Mouse (Mus musculus): ENCODE measurements around the gene Syngr2. TPM values are rescaled to one million over a fixed set of nuclear protein-coding genes. Genes with fewer than 3 reads are reported as not detected.
"Not testable (repeated sequence)": the region's sequence is repeated elsewhere in the genome, so short reads cannot be mapped to it uniquely, and the experiment has no call there.

The Syngr2 gene
- polyA plus RNA-seq, 1 experiment = 30.4 TPM

DNA sequence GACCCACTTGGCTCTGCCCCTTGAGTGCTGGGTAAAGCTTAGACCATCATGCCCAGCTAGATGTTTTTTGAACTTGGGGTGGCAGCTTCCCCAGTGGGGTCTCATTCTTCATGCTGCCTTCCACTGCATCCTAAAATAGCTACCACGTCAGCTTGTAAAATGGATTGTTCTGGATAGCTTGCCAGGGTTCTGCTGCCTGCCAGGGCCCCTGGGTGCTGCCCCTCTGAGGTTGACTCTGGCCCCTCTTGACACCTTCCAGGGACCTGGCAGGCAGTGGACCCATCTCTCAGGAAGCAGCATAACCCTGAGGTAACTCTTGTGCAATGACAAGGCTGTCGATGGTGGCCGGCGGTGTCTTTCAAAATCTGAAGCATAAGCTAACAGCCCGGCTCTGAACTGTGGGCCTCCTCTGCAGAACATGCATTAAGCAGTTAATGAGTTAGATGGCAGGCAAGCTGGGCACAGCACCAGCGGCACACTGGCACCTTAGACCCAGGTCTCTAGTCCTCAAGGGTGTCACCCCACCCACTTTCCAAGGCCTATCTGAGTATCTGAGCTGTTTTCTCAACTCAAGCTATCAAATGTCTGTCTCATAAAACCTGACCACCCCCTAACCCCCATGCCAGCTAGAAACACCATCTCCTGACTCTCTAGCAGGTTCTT is 5.4 kb downstream of the Syngr2 start:
- Histone ChIP-seq H3K4me3 (ENCODE audit: insufficient read depth, low read depth, low read length) (no peak overlapping the region), H3K27ac (replicated peaks; ENCODE audit: low read depth, low read length) (no peak overlapping the region), H3K4me1 (ENCODE audit: control insufficient read depth, insufficient read depth, insufficient read length, low read length) (peaks cover 4% of the 10 kb centered on the region; the same call in 1 of the 2 replicates)

DNA sequence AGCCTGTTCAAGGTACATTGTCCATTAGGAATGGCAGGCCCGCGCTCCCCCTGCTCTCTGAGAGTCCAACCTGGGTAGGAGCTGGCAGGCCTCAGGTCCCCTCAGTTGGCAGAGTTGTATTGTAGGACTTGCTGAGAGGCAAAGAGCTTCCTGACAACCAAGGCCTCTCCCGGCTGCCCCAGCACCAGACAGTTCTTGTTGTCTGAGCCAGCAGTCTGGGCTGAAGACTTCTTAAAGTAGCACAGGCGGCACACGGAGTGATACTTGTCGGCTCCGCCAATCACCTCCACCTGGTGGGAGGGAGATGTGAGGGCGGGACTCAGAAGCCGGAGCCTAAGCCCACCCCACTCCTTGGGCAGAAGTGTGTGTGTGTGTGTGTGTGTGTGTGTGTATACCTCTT is 6.4 kb downstream of the Syngr2 start:
- not testable (repeated sequence) for H3K27ac ChIP-seq (replicated peaks; ENCODE audit: low read depth, low read length); H3K4me3 ChIP-seq (ENCODE audit: insufficient read depth, low read depth, low read length); H3K4me1 ChIP-seq (ENCODE audit: control insufficient read depth, insufficient read depth, insufficient read length, low read length)

DNA sequence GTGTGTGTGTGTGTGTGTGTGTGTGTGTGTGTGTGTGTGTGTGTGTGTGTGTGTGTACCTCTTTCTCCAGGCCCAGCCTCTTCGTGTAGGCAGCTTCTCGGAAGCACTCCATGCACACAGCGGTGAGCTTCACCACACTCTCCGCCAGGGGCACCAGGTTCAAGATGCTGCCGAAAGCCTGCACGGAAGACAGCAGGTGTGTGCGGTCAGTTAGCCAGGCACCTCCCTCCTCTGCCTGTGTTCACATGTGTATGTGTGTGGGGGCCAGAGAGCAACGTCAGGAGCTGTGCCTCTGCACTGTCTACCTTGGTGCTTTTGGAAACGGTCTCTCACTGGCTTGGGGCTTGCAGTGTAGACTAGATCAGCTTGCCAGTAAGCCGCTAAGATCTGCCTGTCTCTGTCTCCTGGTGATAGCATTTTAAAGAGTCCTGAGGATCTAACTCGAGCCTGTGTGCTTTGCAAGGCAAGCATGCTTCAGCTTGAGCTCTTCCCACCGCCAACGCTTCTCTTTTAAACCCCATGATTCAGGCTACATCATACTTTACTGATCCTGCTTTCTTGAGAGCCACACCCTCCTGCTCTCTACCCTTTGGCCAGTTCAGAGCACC is 7.0 kb downstream of the Syngr2 start:
- peaks cover 1% of the 10 kb centered on the region; the same call in 1 of the 2 replicates for H3K4me1 ChIP-seq (ENCODE audit: control insufficient read depth, insufficient read depth, insufficient read length, low read length)
- no peak overlapping the region for H3K27ac ChIP-seq (replicated peaks; ENCODE audit: low read depth, low read length)
- no peak overlapping the region for H3K4me3 ChIP-seq (ENCODE audit: insufficient read depth, low read depth, low read length)

DNA sequence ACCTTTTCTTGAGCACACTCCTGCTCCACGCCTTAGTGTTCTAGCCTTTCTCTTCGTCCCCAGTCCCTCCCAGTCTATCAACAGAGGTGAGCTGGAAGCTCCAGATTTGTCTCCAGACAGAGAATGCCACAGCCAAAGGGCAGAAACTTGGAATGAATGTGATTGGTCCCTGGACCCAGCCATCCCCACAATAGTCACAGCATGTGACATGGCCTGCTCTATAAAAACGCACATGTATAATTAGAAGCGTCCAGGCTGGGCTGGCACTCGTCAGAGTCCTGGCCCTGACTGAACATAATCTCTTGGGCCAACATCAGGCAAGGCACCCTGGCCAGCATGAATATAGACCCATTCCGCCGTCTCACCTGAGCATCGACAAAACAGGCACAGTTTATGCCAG is 9.6 kb downstream of the Syngr2 start:
- Histone ChIP-seq H3K4me1 (ENCODE audit: control insufficient read depth, insufficient read depth, insufficient read length, low read length) (peaks cover 8% of the 10 kb centered on the region), H3K27ac (replicated peaks; ENCODE audit: low read depth, low read length) (no peak overlapping the region), H3K4me3 (ENCODE audit: insufficient read depth, low read depth, low read length) (no peak overlapping the region)

DNA sequence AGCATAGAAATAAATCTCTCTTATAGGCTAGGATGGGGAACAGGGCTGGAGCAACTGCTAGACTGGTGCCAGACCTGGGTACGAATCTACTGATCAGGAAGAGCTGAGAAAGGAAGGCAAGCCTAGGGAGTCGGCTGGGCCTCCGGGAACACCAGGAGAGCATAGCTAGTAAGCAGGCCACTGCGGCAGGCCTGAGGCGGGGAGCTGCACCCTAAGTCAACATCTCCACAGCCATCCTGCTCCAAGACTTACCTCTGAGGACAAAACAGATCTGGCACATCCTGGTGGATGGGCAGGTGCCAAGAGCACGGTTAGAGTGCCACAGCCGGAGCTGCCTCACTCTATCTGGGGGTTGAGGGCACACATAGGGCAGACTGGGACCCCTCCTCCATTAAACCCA is 10.7 kb downstream of the Syngr2 start:
- H3K4me3 ChIP-seq (ENCODE audit: insufficient read depth, low read depth, low read length) = no peak overlapping the region
- no peak overlapping the region for H3K27ac ChIP-seq (replicated peaks; ENCODE audit: low read depth, low read length)
- peaks cover 8% of the 10 kb centered on the region for H3K4me1 ChIP-seq (ENCODE audit: control insufficient read depth, insufficient read depth, insufficient read length, low read length)

DNA sequence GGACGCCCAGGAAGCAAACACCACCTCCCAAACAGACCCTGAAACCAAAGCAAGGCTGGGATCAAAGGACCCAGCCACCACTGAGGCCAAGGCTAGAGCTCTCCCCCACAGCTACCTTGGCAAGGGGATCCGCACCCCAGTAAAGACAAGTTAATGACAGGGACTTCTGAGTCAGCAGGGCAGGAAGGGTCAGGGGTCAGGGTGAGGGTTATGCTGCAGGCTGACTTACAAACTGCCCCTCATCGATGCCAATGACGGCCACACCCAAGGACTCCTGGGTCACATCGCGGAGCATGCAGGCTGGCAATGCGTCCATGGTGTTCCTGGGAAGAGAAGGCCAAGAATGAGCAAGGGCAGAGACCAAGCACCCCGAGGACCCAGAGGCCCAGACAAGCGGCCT is 12.4 kb downstream of the Syngr2 start:
- H3K4me1 ChIP-seq (ENCODE audit: control insufficient read depth, insufficient read depth, insufficient read length, low read length) = peaks cover 11% of the 10 kb centered on the region
- no peak overlapping the region for H3K27ac ChIP-seq (replicated peaks; ENCODE audit: low read depth, low read length)
- H3K4me3 ChIP-seq (ENCODE audit: insufficient read depth, low read depth, low read length) = no peak overlapping the region

DNA sequence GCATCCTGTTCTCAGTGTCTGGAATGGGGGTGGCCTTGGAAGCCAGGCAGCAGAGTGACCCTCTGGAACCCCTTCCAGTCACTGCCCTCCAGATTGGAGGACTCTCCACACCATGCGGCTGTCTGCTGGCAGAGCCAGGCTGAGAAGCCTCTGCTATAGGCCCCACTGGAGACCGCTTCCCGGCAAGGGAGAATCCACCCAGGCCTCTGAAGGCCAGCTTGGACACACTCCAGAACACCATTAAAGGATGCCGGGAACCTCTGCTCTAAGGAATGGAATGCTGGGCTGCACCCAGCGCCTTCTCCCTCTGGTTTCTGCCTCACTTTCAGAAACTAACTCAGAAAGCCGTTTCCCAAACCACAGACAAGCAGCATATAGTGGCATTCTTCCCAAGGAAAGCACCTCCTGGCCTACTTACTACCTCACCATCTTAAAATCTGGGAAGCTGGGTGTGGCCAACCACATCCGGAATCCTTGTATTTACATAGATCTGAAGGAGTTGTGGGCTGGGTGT is 13.3 kb downstream of the Syngr2 start:
- H3K4me3 ChIP-seq (ENCODE audit: insufficient read depth, low read depth, low read length) = no peak overlapping the region
- no peak overlapping the region for H3K27ac ChIP-seq (replicated peaks; ENCODE audit: low read depth, low read length)
- H3K4me1 ChIP-seq (ENCODE audit: control insufficient read depth, insufficient read depth, insufficient read length, low read length) = peaks cover 12% of the 10 kb centered on the region

DNA sequence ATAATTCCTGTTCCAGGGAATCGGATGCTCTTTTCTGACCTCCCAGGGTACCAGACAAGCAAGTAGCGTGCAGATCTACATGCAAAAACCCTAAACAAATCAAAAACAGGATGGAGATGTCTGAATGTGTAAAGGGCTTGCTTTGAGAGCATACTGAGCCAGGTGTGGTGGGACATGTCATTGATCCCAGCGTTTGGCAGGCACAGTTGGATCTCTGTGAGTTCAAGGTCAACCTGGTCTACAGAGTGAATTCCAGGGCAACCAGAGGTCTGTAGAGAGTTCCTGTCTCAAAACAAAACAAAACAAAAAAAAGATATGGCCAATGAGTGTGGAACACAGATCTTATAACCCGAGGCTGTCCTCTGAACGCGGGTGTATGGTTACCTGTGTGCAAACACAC is 13.9 kb downstream of the Syngr2 start:
- no peak overlapping the region for H3K4me3 ChIP-seq (ENCODE audit: insufficient read depth, low read depth, low read length)
- no peak overlapping the region for H3K27ac ChIP-seq (replicated peaks; ENCODE audit: low read depth, low read length)
- peaks cover 18% of the 10 kb centered on the region for H3K4me1 ChIP-seq (ENCODE audit: control insufficient read depth, insufficient read depth, insufficient read length, low read length)

DNA sequence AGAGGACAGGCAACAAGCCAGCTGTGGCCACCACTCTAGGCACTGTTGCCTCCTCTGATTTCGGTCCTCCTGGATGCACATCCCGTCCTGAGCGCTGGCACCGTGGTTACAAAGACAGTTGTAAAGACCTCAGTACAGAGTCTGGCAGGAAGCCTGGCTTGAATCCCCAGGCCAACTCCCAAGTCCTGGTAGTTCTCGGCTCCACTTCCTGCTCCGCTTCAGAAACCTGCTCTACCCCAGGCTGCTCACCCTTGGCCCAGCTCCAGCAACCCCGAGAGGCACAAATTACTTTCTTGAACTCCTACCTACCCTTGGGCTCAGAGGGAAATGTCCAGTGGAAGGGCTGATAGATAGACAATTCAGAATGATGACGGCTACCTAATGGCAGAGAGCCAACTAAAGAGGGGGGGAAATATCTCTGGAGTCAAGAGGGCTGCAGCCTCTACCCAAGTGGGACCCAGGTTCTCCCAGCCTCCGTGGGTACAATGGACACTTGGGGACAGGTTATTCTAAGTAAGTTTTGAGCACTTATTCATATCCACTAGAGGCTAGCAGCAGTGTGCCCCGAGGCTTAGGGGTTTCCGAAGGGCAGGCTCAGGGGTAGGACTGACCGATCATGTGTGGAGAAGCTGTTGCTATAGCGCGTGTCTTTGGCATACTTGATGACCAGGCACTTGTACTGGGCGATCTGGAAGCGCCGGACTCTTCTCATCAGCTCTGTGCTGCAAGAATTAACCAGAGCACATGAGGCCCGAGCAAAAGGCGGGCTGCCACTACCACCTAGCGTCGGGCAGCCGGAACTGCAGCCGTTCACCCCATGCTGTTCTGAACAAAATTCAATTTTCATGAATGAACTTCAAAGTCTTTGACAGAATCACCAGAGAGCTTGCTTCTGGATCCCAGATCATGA is 14.8 kb downstream of the Syngr2 start:
- Histone ChIP-seq H3K27ac (replicated peaks; ENCODE audit: low read depth, low read length) (no peak overlapping the region), H3K4me1 (ENCODE audit: control insufficient read depth, insufficient read depth, insufficient read length, low read length) (peaks cover 24% of the 10 kb centered on the region)

DNA sequence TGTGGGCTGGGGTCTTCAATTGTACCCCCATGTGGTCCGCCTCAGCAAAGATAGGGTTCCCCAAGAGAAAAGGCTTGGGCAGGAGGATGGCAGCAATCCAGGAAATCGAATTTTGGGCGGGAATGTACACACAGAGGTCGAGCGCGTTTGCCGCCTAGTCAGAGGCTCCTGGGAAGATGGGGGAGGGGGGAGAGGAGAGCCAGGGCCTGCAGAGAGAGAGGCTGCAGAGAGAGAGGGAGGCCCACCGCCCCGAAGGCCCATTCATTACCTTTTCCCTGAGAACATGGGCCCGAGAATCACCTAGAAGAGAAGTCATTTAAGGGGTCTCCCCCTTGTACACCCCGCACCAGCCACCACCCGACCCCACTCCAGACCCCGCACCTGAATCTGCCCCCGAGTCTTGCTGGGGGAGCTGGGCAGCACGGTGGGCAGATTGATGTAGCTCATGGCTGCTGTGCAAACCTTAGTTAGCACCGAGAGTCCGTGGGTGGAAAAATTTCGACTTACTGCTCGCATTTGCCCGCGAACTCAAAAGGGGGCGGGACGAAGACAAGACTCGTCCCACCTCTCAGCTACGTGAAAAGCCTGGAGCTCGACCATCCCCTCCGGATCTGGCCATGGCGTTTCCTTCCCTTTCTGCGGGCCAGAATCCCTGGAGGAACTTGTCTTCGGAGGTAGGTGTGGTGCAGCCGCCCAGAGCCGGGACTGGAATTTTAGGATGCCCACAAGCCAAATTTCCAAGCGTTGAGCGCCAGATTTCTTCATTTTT is 16.0 kb downstream of the Syngr2 start, which contains the start of the genes Afmid and Tk1:
Gene Afmid (plus strand): TSS at position 592 of the 769 bp plus-strand sequence.
Gene Tk1 (minus strand): TSS at position 760 of the 769 bp plus-strand sequence.
- peaks cover 35% of the 10 kb centered on the region for H3K4me1 ChIP-seq (ENCODE audit: control insufficient read depth, insufficient read depth, insufficient read length, low read length)
- H3K4me3 ChIP-seq (ENCODE audit: insufficient read depth, low read depth, low read length) = peak within 1 kb of the TSS; percentile 24

More for the DNA sequence above, 14.8 kb downstream of the Syngr2 start:
- peak overlapping the region; percentile 4; the same call in 1 of the 2 replicates for H3K4me3 ChIP-seq (ENCODE audit: insufficient read depth, low read depth, low read length)

DNA sequence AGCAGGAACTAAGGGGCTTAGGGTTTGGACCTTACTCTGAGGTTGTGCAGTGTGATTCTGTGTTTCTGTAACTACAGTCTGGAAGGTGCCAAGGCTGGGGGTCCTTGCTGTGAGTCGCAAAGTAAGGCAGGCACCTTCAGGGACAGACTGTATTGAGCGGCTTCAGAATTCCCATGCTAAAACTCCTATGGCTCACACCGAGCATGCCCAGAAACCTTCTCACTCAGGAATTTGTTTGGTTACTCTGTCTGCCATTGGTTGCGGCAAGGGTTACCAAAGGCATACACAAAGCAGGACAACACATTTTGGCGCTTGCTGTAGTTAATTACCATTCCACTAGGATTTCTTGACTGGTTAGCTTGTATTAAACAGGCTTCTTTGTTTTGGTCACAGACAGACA is 16.7 kb downstream of the Syngr2 start:
- Histone ChIP-seq H3K27ac (replicated peaks; ENCODE audit: low read depth, low read length) (no peak overlapping the region), H3K4me1 (ENCODE audit: control insufficient read depth, insufficient read depth, insufficient read length, low read length) (peaks cover 35% of the 10 kb centered on the region), H3K4me3 (ENCODE audit: insufficient read depth, low read depth, low read length) (no peak overlapping the region)

More for the DNA sequence above, 16.0 kb downstream of the Syngr2 start, which contains the start of the genes Afmid and Tk1:
- H3K27ac ChIP-seq (replicated peaks; ENCODE audit: low read depth, low read length) = no peak within 1 kb of the TSS

DNA sequence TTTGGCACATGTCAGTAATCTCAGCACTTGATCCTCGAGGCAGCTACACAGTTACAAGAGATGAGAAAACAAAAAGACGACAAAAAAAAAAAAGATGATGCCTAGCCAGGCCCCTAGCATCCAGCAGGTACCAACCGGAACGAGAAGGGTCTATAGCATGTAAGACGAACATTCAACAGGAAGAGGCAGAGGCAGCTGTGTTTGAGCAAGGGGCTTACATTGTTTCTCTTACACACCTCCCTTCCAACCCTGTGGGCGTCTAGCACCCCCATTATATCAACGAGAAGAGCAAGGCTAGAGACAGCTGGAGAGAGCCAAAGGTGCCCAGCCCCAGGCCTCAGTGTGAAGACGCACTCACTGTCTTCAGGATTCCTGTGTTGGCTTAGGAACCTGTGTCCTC is 17.4 kb downstream of the Syngr2 start:
- no peak overlapping the region for H3K4me3 ChIP-seq (ENCODE audit: insufficient read depth, low read depth, low read length)

DNA sequence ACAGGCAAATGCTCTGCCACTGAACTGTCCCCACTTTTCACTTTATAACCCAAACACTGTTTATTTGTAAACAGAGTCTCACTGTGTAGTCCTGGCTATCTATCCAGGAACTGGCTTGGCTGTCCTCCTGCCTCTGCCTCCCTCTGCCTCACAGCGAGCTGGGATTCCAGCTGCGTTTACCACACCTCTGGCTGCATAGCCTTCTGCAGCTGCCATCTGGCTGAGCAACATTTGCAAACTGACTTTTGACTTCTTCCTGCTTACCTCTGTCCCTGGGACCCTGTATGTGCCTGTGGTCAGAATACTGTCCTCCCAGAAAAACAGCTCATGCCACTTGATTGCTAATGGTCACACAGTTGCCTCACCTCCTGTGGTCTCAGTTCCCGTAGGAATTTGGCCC is 17.9 kb downstream of the Syngr2 start:
- Histone ChIP-seq H3K27ac (replicated peaks; ENCODE audit: low read depth, low read length) (no peak overlapping the region), H3K4me3 (ENCODE audit: insufficient read depth, low read depth, low read length) (no peak overlapping the region), H3K4me1 (ENCODE audit: control insufficient read depth, insufficient read depth, insufficient read length, low read length) (peaks cover 39% of the 10 kb centered on the region)

More for the DNA sequence above, 17.4 kb downstream of the Syngr2 start:
- peaks cover 37% of the 10 kb centered on the region for H3K4me1 ChIP-seq (ENCODE audit: control insufficient read depth, insufficient read depth, insufficient read length, low read length)
- H3K27ac ChIP-seq (replicated peaks; ENCODE audit: low read depth, low read length) = no peak overlapping the region

DNA sequence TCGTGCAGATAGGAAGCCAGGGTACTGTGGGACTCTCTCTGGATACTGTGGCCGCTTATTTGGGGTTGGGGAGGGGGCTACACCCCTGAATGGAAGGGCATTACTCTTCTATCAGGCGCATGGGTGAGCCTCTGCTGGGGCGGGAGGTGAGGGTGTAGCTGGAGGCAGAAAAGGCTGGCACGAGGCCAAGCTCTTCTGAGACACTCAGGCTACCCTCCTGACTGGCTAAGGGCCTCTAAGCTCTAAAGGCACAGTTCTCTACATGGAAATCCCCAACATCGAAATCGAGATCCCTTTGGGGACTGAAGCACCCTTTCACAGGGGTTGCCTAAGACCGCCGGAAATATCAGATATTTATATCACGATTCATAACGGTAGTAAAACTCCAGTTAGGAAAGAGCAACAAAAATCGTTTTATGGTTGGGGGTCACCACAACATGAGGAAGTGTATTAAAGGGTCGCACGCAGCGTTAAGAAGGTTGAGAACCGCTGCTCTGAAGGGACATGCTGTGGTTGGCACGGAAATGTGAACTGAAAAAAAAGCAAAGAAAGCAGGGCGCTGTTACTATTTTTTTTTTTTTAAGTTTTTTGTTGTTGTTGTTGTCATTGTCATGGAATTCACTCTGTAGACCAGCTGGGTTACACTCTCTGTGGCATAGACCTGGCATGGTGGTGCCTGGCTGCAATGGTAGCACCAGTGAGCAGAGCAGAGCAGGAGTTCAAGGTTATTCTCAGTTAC is 18.9 kb downstream of the Syngr2 start:
- peak overlapping the region; percentile 69 for H3K27ac ChIP-seq (replicated peaks; ENCODE audit: low read depth, low read length)
- peaks cover 31% of the 10 kb centered on the region for H3K4me1 ChIP-seq (ENCODE audit: control insufficient read depth, insufficient read depth, insufficient read length, low read length)
- no peak overlapping the region for H3K4me3 ChIP-seq (ENCODE audit: insufficient read depth, low read depth, low read length)
